Mouse (Mus musculus) embryonic facial prominence, embryonic 11.5 days (tissue): ENCODE measurements around the gene Kmt2c. TPM values are rescaled to one million over a fixed set of nuclear protein-coding genes. Genes with fewer than 3 reads are reported as not detected.

ENCODE experiments used
- ATAC-seq: fragments of 200-750 bp; cut with Nextera tagmentation; replicated peaks from 2 replicates; pipeline ENCODE4 v1.8.0; 2017; ENCODE audit warnings: low read depth; ENCODE audit not compliant: insufficient number of reproducible peaks, low FRiP score, low TSS enrichment
- DNase-seq: peaks from one replicate; pipeline ENCODE4 v3.0.0-alpha.2; 2015; ENCODE audit warnings: low spot score
- H3K27ac ChIP-seq: fragments of 300-500 bp; sonication (generic); replicated peaks from 2 replicates; pipeline ENCODE4 v1.5.1; 2014; ENCODE audit warnings: mild to moderate bottlenecking, low read depth, low read length, control low read depth
- H3K27me3 ChIP-seq: fragments of 300-500 bp; sonication (generic); 2 replicates; pipeline ENCODE4 v1.6.1; 2014; ENCODE audit warnings: mild to moderate bottlenecking, low read length, moderate library complexity, mixed read lengths; ENCODE audit not compliant: control insufficient read depth, insufficient read depth
- H3K36me3 ChIP-seq: fragments of 300-500 bp; sonication (generic); replicated peaks from 2 replicates; pipeline ENCODE4 v1.6.1; 2014; ENCODE audit warnings: low read depth, mild to moderate bottlenecking, low read length, moderate library complexity, mixed read lengths; ENCODE audit not compliant: control insufficient read depth, insufficient read depth
- H3K4me1 ChIP-seq: fragments of 300-500 bp; sonication (generic); 2 replicates; pipeline ENCODE4 v1.6.1; 2014; ENCODE audit warnings: low read length, mixed read lengths; ENCODE audit not compliant: control insufficient read depth, insufficient read depth
- H3K4me2 ChIP-seq: fragments of 300-500 bp; sonication (generic); 2 replicates; pipeline ENCODE4 v1.6.1; 2014; ENCODE audit warnings: low read depth, mild to moderate bottlenecking, control low read depth, low read length, moderate library complexity
- H3K4me3 ChIP-seq: fragments of 300-500 bp; sonication (generic); 2 replicates; pipeline ENCODE4 v1.5.1; 2014; ENCODE audit warnings: low read depth, low read length, control low read depth
- H3K9ac ChIP-seq: fragments of 300-500 bp; sonication (generic); replicated peaks from 2 replicates; pipeline ENCODE4 v1.6.1; 2014; ENCODE audit warnings: mild to moderate bottlenecking, control low read depth, low read length
- H3K9me3 ChIP-seq: fragments of 300-500 bp; sonication (generic); replicated peaks from 2 replicates; pipeline ENCODE4 v1.6.1; 2016; ENCODE audit warnings: mild to moderate bottlenecking, low read length, inconsistent platforms, mixed read lengths; ENCODE audit not compliant: control insufficient read depth
- WGBS: fragments of 180-500 bp; shearing (Covaris S2); extraction: QIAGEN DNeasy Blood & Tissue Kit; methylation state at CpG from one replicate; pipeline ENCODE4 v1.1.7; 2014; 5-methylcytosine and 5-hydroxymethylcytosine counted together
- polyA plus RNA-seq: library from polyadenylated mRNA; unstranded; fragments of >200 nt; fragmentation: Nextera tagmentation; extraction: Ambion mirVana; gene quantifications from 2 replicates; pipeline ENCODE4 v1.2.1, GENCODE M21; 2014

The Kmt2c gene
- polyA plus RNA-seq, 1 experiment from 2014 or later = 15.8 TPM

GRCm38 (mm10) chr5:25331322-25331721, 167.3 kb downstream of the Kmt2c start:
- WGBS = 96% methylated on average over 2 of the region's 2 CpGs
- Histone ChIP-seq H3K4me1 (no peaks in the 10 kb centered on the region), H3K9me3 (no peaks in the 10 kb centered on the region), H3K4me2 (no peak overlapping the region), H3K27ac (no peak overlapping the region), H3K9ac (no peak overlapping the region), H3K27me3 (no peaks in the 10 kb centered on the region), H3K4me3 (no peak overlapping the region), H3K36me3 (no peaks in the 10 kb centered on the region)
- DNase-seq (no peak), ATAC-seq (no peak)

- H3K4me1 ChIP-seq = no peaks in the 10 kb centered on the region
- H3K36me3 ChIP-seq = peaks cover 13% of the 10 kb centered on the region
- H3K4me2 ChIP-seq = no peak overlapping the region
- no peak overlapping the region for H3K9ac ChIP-seq
- DNase-seq (no peak), ATAC-seq (no peak)
- H3K9me3 ChIP-seq = no peaks in the 10 kb centered on the region
- 87% methylated on average over 6 of the region's 6 CpGs for WGBS
- no peak overlapping the region for H3K4me3 ChIP-seq
- H3K27ac ChIP-seq = no peak overlapping the region
- no peaks in the 10 kb centered on the region for H3K27me3 ChIP-seq
Measured at GRCm38 (mm10) chr5:25313881-25314280, 184.7 kb downstream of the Kmt2c start.

GRCm38 (mm10) chr5:25310226-25310625, 188.4 kb downstream of the Kmt2c start:
- Histone ChIP-seq H3K36me3 (peaks cover 13% of the 10 kb centered on the region), H3K4me1 (no peaks in the 10 kb centered on the region), H3K4me3 (no peak overlapping the region), H3K4me2 (no peak overlapping the region), H3K9me3 (no peaks in the 10 kb centered on the region), H3K9ac (no peak overlapping the region), H3K27ac (no peak overlapping the region), H3K27me3 (no peaks in the 10 kb centered on the region)
- no peak for DNase-seq
- WGBS = 98% methylated on average over 2 of the region's 2 CpGs
- no peak for ATAC-seq

GRCm38 (mm10) chr5:25296830-25297229, 201.8 kb downstream of the Kmt2c start:
- ATAC-seq (no peak), DNase-seq (no peak)
- no peaks in the 10 kb centered on the region for H3K9me3 ChIP-seq
- no peak overlapping the region for H3K4me3 ChIP-seq
- H3K27me3 ChIP-seq = no peaks in the 10 kb centered on the region
- no peak overlapping the region for H3K9ac ChIP-seq
- no peaks in the 10 kb centered on the region for H3K4me1 ChIP-seq
- peaks cover 6% of the 10 kb centered on the region for H3K36me3 ChIP-seq
- no peak overlapping the region for H3K4me2 ChIP-seq
- WGBS = 82% methylated on average over 3 of the region's 3 CpGs
- no peak overlapping the region for H3K27ac ChIP-seq

GRCm38 (mm10) chr5:25283988-25284387, 214.6 kb downstream of the Kmt2c start:
- H3K9ac ChIP-seq = no peak overlapping the region
- 94% methylated on average over 13 of the region's 13 CpGs for WGBS
- H3K27me3 ChIP-seq = no peaks in the 10 kb centered on the region
- DNase-seq (no peak), ATAC-seq (no peak)
- no peak overlapping the region for H3K4me3 ChIP-seq
- H3K9me3 ChIP-seq = no peaks in the 10 kb centered on the region
- H3K4me2 ChIP-seq = no peak overlapping the region
- H3K4me1 ChIP-seq = no peaks in the 10 kb centered on the region
- H3K27ac ChIP-seq = no peak overlapping the region
- H3K36me3 ChIP-seq = peaks cover 2% of the 10 kb centered on the region

GRCm38 (mm10) chr5:25276365-25276764, 222.2 kb downstream of the Kmt2c start:
- H3K4me3 ChIP-seq = no peak overlapping the region
- no peak overlapping the region for H3K9ac ChIP-seq
- H3K4me2 ChIP-seq = no peak overlapping the region
- no peak for ATAC-seq
- H3K4me1 ChIP-seq = no peaks in the 10 kb centered on the region
- DNase-seq = no peak
- no peak overlapping the region for H3K27ac ChIP-seq
- H3K36me3 ChIP-seq = peaks cover 2% of the 10 kb centered on the region; the same call in 1 of the 2 replicates
- H3K9me3 ChIP-seq = no peaks in the 10 kb centered on the region
- H3K27me3 ChIP-seq = no peaks in the 10 kb centered on the region
- 84% methylated on average over 6 of the region's 6 CpGs for WGBS

GRCm38 (mm10) chr5:25275629-25276028, 223.0 kb downstream of the Kmt2c start:
- H3K9ac ChIP-seq = no peak overlapping the region
- no peaks in the 10 kb centered on the region for H3K4me1 ChIP-seq
- no peak overlapping the region for H3K27ac ChIP-seq
- H3K27me3 ChIP-seq = no peaks in the 10 kb centered on the region
- ATAC-seq (no peak), DNase-seq (no peak)
- H3K4me2 ChIP-seq = no peak overlapping the region
- H3K36me3 ChIP-seq = no peaks in the 10 kb centered on the region; the same call in 1 of the 2 replicates
- no peaks in the 10 kb centered on the region for H3K9me3 ChIP-seq
- WGBS = 89% methylated on average over 10 of the region's 10 CpGs
- no peak overlapping the region for H3K4me3 ChIP-seq

- no peak overlapping the region for H3K4me2 ChIP-seq
- no peaks in the 10 kb centered on the region for H3K27me3 ChIP-seq
- no peak overlapping the region for H3K4me3 ChIP-seq
- no peaks in the 10 kb centered on the region for H3K4me1 ChIP-seq
- no peak overlapping the region for H3K27ac ChIP-seq
- ATAC-seq = no peak
- 93% methylated on average over 4 of the region's 4 CpGs for WGBS
- no peaks in the 10 kb centered on the region; the same call in 1 of the 2 replicates for H3K36me3 ChIP-seq
- no peaks in the 10 kb centered on the region for H3K9me3 ChIP-seq
- no peak for DNase-seq
- H3K9ac ChIP-seq = no peak overlapping the region
Measured at GRCm38 (mm10) chr5:25268258-25268888, 230.2 kb downstream of the Kmt2c start.
